Mouse (Mus musculus) erythroblast, embryonic 14.5 days (primary cell): ENCODE data around the gene Snrpn.

Source experiments
- GATA1 ChIP-seq: IDR thresholded peaks from 2 replicates; pipeline ENCODE4 v1.6.1; 2012; ENCODE audit warnings: low read length, inconsistent platforms, mixed read lengths
- TAL1 ChIP-seq: IDR thresholded peaks from 3 replicates; pipeline ENCODE4 v1.6.1; 2012; ENCODE audit warnings: low read length, inconsistent platforms, mixed read lengths

GRCm38 (mm10) chr7:60097154-60097859 is 42.7 kb downstream of the Snrpn start:
- TF ChIP-seq TAL1 (no peak), GATA1 (no peak)
